Mouse (Mus musculus) cerebellum, adult 11 months (tissue): ENCODE measurements at regions not wholly inside any gene's neighbourhood (a gene's known extent, or its start where the extent isn't known, plus 50 kb on each side); places are given as distances from the start of the nearest gene placed in this dataset.

Source experiments
- DNase-seq: peaks from one replicate; pipeline ENCODE4 v3.0.0; 2022

- no peak for DNase-seq
These were observed 52.8 kb upstream of the Klf3 start for GRCm38 (mm10) chr5:64750406-64750805.

GRCm38 (mm10) chr5:64750976-64751656, 52.1 kb upstream of the Klf3 start:
- DNase-seq: no peak

DNA sequence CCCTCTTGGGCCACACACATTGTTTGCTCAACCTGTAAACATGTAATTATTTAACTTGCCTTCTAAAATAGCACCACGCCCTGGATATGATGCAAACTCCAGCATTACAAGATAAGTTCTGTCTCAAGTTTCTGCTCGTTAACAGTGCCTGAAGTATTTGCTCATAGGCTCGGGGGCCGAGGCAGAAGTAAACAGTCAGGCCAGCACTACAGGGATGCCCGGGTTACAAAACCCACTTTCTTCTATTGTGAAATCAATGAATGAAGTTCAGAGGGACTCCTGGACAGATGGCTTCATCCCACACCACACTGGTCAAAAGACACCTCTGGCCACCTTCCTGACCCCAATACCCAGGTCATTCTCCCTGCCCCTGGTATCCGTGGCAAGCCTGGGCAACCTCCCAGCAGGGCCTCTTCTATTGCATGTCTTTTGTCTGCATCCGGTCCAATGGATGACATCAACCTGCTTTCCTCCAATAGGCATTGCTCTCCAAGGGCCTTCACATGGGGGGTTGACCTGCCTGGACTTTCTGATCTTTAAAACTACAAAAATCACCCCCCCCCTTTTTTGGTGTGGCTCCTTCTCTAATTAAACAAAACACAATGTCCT, 49.9 kb upstream of the Klf3 start:
- DNase-seq: no peak
